7 mouse cellular contexts compared by ENCODE assay signal in genomic region chr1:136139990-136140640, GRCm38 (mm10). TPM values are rescaled to one million over a fixed set of nuclear protein-coding genes. Genes with fewer than 3 reads are reported as not detected.
A peak's percentile ranks its signal among the peaks of the same experiment; 100 is the strongest.
DNase-seq lines count a peak whose midpoint lies in the region; ATAC-seq lines count a peak whose summit lies in the region.

No protein-coding gene starts in this region.

- no peaks in the 10 kb centered on the region for H3K27me3 ChIP-seq in intestine, embryonic 15.5 days (replicated peaks)
- peaks cover 30% of the 10 kb centered on the region for H3K27me3 ChIP-seq in midbrain, embryonic 10.5 days (ENCODE audit: low read depth, poor library complexity, severe bottlenecking)

- peak; percentile 58 for ATAC-seq in intestine, embryonic 15.5 days

- intact Hi-C loops in gastrocnemius, postnatal 36 days (cut with DNase I), result no loop called here
- intact Hi-C loops in left cerebral cortex, postnatal 36 days (cut with DNase I), result no loop called here

- 3% methylated on average over 32 of the region's 32 CpGs for WGBS in intestine, embryonic 15.5 days
- whole genome bisulfite sequencing in midbrain, embryonic 10.5 days, result under 1% methylated on average over 32 of the region's 32 CpGs

- H3K9ac ChIP-seq in intestine, embryonic 15.5 days, result peak overlapping the region; percentile 67

- no peaks in the 10 kb centered on the region for H3K9me3 ChIP-seq in intestine, embryonic 15.5 days
- H3K9me3 ChIP-seq in midbrain, embryonic 10.5 days (replicated peaks), result no peaks in the 10 kb centered on the region

- H3K27ac ChIP-seq in intestine, embryonic 15.5 days, result peak overlapping the region; percentile 71
- H3K27ac ChIP-seq in midbrain, embryonic 10.5 days (replicated peaks), result peak overlapping the region; percentile 95

- peaks cover 66% of the 10 kb centered on the region for H3K4me1 ChIP-seq in intestine, embryonic 15.5 days (replicated peaks)
- peaks cover 96% of the 10 kb centered on the region for H3K4me1 ChIP-seq in midbrain, embryonic 10.5 days

- peak overlapping the region; percentile 87 for H3K4me2 ChIP-seq in intestine, embryonic 15.5 days (replicated peaks)

- peak; percentile 84 for DNase-seq in adrenal gland, adult 8-10 months
- DNase-seq in embryo, embryonic 11 days, result peak; percentile 91
- DNase-seq in gastrocnemius, postnatal 36 days, result peak; percentile 46 to 55
- peak; percentile 85 to 89 for DNase-seq in left cerebral cortex, postnatal 36 days (ENCODE audit: low spot score in 2 of 2)
- peak; percentile 77 for DNase-seq in midbrain, embryonic 10.5 days (ENCODE audit: low spot score)
- peak; percentile 62 for DNase-seq in skeletal muscle tissue, adult 2 months (ENCODE audit: low read depth, low spot score)

- no peaks in the 10 kb centered on the region for H3K36me3 ChIP-seq in intestine, embryonic 15.5 days
- peaks cover 8% of the 10 kb centered on the region for H3K36me3 ChIP-seq in midbrain, embryonic 10.5 days

- peak overlapping the region; percentile 48 for H3K4me3 ChIP-seq in intestine, embryonic 15.5 days (replicated peaks)
- peak overlapping the region; percentile 70 for H3K4me3 ChIP-seq in midbrain, embryonic 10.5 days

RNA-seq across cellular contexts. Expression of gene Kif21b, which starts 8.9 kb away (rescaled TPM):
- 10 to 100 TPM in 2 of 4 experiments, 1 to 10 TPM in 2; 3.8 to 12.3 (median 7.6) TPM for total RNA-seq in adrenal gland, adult 8-10 months (2022)
- 1 to 10 TPM in 1 of 2 experiments, under 1 TPM in 1; 0.62 to 1.1 TPM for total RNA-seq in gastrocnemius, postnatal 36 days (2021)
- 4.1 and 5.9 TPM in 2 replicates for polyA plus RNA-seq in intestine, embryonic 15.5 days (2015; fragmentation: Nextera tagmentation; extraction: Ambion mirVana)
- total RNA-seq in left cerebral cortex, postnatal 36 days (2021), result 10 to 100 TPM; 52.0 to 68.8 TPM
- polyA plus RNA-seq in midbrain, embryonic 10.5 days (2016; fragmentation: Nextera tagmentation; extraction: Ambion mirVana), result 4.9 and 9.5 TPM in 2 replicates

Comparison
In these comparisons a context has a peak if more than half of its experiments do, and no peak if none do; other contexts are left out.
1. Peak in every context shown above with its lines: DNase-seq, ATAC-seq, H3K4me3 ChIP-seq and H3K27ac ChIP-seq.